Mouse (Mus musculus): ENCODE data around the gene Cacul1. TPM values are rescaled to one million over a fixed set of nuclear protein-coding genes. Genes with fewer than 3 reads are reported as not detected.

Cacul1 gene
- polyA plus RNA-seq, 1 experiment from 2014 or later: 25.7 TPM

DNA sequence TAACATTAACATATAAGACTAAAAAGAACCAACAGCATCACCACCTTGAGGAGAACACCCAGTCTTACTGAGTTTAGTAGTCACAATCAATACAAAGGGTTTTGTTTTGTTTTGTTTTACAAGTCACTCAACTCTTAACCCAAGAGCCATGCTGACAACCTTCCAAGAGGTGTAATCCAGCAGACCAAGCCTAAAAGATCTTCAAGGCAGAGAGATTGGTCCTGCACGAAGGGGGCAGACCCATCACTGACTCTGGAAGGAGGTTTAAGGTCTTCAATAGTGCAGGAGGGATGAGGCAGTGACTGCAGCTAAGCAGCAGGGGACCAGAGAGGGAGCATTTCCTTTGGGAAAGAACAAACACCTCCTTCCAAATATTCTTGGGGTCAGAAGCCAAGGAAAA, 55.7 kb downstream of the Cacul1 start:
- H3K9me3 ChIP-seq: no peaks in the 10 kb centered on the region
- no peak for ATAC-seq
- H3K4me1 ChIP-seq (replicated peaks): no peaks in the 10 kb centered on the region
- H3K27ac ChIP-seq: no peak overlapping the region
- WGBS: 82% methylated on average over 1 of the region's 1 CpGs
- no peak overlapping the region for H3K4me3 ChIP-seq (replicated peaks)
- no peaks in the 10 kb centered on the region for H3K27me3 ChIP-seq (replicated peaks)
- peaks cover 3% of the 10 kb centered on the region; the same call in 1 of the 2 replicates for H3K36me3 ChIP-seq
- no peak overlapping the region for H3K4me2 ChIP-seq (replicated peaks)
- no peak overlapping the region for H3K9ac ChIP-seq

DNA sequence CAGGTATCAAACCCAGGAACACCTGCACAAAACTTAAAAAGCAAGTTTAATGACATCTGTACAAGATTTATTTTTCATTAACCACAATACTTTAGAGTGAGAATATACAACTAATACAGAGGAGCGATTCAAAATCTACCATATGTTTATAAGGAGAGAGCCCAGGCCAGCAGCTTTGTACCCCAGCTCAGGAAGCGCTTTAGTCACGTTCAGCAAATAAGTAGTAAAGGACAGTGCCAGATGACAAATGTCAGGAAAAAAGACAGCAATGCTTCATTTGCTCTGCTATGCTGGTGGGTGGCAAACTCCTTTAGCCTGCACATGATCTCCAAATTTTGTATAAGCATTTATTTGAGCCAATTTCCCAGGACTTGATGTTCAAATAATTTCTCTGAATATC, 56.1 kb downstream of the Cacul1 start:
- H3K4me1 ChIP-seq (replicated peaks): no peaks in the 10 kb centered on the region
- no peaks in the 10 kb centered on the region for H3K27me3 ChIP-seq (replicated peaks)
- no peak overlapping the region for H3K4me2 ChIP-seq (replicated peaks)
- H3K27ac ChIP-seq: no peak overlapping the region
- H3K36me3 ChIP-seq: peaks cover 3% of the 10 kb centered on the region; the same call in 1 of the 2 replicates
- H3K9ac ChIP-seq: no peak overlapping the region
- WGBS: 65% methylated on average over 3 of the region's 3 CpGs
- no peak overlapping the region for H3K4me3 ChIP-seq (replicated peaks)
- no peaks in the 10 kb centered on the region for H3K9me3 ChIP-seq
- no peak for ATAC-seq

DNA sequence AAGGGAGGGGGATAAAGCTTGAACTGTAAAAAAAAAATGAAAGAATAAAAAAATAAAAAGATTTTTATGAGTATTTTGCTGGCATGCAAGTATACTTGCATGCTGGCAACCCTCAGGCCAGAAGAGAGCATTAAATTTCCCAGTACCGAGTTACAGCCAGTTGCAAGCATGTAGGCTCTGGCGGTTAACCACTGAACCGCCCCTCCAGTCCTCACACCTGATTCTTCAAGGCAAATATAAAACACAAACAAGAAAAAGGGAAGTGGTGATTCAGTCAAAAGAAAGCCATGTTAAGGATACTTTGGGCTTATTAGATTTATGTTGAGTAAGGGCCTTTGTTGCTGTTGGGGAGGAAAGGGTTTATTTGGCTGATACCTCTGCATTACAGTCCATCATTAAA, 60.7 kb downstream of the Cacul1 start:
- no peak for ATAC-seq
- Histone ChIP-seq H3K9me3 (no peaks in the 10 kb centered on the region), H3K9ac (no peak overlapping the region), H3K4me1 (replicated peaks) (no peaks in the 10 kb centered on the region), H3K27ac (no peak overlapping the region), H3K4me2 (replicated peaks) (no peak overlapping the region), H3K27me3 (replicated peaks) (no peaks in the 10 kb centered on the region), H3K4me3 (replicated peaks) (no peak overlapping the region), H3K36me3 (no peaks in the 10 kb centered on the region)
- 88% methylated on average over 3 of the region's 3 CpGs for WGBS

DNA sequence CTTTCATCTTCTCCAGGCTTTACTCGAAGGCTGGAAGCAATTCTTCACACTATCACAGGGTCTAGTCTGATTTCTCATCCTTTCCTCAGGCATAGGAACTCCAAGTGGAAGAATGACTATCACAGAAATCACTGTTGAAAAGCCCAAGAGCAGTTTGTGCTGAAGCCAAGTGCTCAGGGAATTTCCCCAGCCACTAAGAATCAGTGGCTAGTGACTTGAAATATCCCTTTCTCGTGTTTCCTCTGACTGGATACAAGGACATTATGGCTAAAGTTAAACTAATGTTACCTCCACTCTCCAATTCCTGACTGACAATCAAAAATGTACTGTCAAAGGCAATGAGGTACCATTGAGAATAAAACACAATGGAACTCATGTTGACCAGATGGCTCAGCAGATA, 65.8 kb downstream of the Cacul1 start:
- H3K4me2 ChIP-seq (replicated peaks): no peak overlapping the region
- WGBS: 63% methylated on average over 2 of the region's 2 CpGs

DNA sequence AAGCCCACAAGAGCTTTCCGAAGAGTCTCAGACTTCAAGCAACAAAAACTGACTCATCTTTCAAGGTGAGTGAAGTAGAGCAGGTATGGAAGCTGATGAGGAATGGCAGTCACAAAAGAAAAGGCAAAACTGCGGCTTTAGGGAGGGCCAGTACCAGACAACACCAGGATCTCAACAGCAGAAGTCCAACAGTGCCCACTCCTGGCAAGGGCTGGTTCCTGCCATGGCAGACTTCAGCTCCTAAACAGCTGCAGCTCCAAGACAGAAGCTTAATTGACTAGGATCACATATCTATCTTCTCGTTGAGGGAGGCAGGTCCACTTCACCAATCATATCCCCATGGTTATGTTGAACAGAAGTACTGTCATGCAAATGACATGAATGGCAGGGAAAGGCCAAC, 67.4 kb downstream of the Cacul1 start:
- Histone ChIP-seq H3K4me3 (replicated peaks) (no peak overlapping the region), H3K4me2 (replicated peaks) (no peak overlapping the region), H3K36me3 (no peaks in the 10 kb centered on the region), H3K27me3 (replicated peaks) (no peaks in the 10 kb centered on the region), H3K9me3 (no peaks in the 10 kb centered on the region), H3K27ac (no peak overlapping the region), H3K4me1 (replicated peaks) (no peaks in the 10 kb centered on the region), H3K9ac (no peak overlapping the region)
- WGBS: 51% methylated on average over 3 of the region's 3 CpGs
- ATAC-seq: no peak

More for the DNA sequence above, 65.8 kb downstream of the Cacul1 start:
- Histone ChIP-seq H3K4me1 (replicated peaks) (no peaks in the 10 kb centered on the region), H3K9ac (no peak overlapping the region), H3K27me3 (replicated peaks) (no peaks in the 10 kb centered on the region), H3K36me3 (no peaks in the 10 kb centered on the region), H3K27ac (no peak overlapping the region), H3K9me3 (no peaks in the 10 kb centered on the region), H3K4me3 (replicated peaks) (no peak overlapping the region)
- no peak for ATAC-seq

DNA sequence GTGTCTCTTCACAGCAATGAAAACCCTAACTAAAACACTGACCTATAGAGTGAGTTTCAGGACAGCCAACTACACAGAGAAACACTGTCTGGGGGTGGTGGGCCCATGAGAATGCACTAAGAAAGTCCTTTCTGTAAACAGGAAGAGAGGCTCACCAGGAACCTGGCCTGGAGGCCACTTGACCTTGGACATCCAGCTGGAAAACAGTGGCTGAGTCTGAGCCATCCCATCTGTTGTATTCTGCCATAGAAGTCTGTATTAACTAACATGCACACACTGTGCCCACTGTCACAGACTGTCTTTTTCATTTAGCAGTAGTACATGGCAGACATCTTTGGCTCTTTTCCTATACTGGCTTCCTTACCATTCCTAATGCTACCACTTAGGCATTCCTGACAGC, 80.6 kb downstream of the Cacul1 start:
- no peak overlapping the region for H3K9ac ChIP-seq
- ATAC-seq: no peak
- H3K27ac ChIP-seq: no peak overlapping the region
- H3K4me2 ChIP-seq (replicated peaks): no peak overlapping the region
- no peaks in the 10 kb centered on the region for H3K27me3 ChIP-seq (replicated peaks)
- no peaks in the 10 kb centered on the region for H3K36me3 ChIP-seq
- H3K4me1 ChIP-seq (replicated peaks): no peaks in the 10 kb centered on the region
- no peak overlapping the region for H3K4me3 ChIP-seq (replicated peaks)
- no peaks in the 10 kb centered on the region for H3K9me3 ChIP-seq

DNA sequence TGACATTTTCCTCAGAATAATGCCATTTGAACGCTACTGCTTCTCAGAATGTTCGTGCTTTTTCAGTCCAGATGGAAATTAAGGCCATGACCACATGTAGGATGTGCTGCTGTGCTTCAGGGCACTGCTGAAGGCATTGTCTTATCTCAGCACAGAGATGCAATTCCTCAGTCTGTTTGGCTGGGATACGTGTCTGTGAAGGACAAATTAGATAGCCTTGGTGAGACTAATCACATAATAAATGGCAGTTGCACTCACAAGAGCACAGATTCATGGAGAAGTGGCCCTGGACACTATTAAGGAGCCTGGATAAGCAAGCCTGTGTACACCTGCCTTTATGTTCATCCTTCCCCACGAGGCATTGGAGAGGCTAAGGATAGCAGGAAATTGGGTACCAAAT, 83.7 kb downstream of the Cacul1 start:
- no peak overlapping the region for H3K9ac ChIP-seq
- no peaks in the 10 kb centered on the region for H3K27me3 ChIP-seq (replicated peaks)
- H3K4me1 ChIP-seq (replicated peaks): no peaks in the 10 kb centered on the region
- 72% methylated on average over 4 of the region's 4 CpGs for WGBS
- no peak overlapping the region for H3K4me2 ChIP-seq (replicated peaks)
- ATAC-seq: no peak
- H3K9me3 ChIP-seq: no peaks in the 10 kb centered on the region
- no peak overlapping the region for H3K27ac ChIP-seq
- H3K4me3 ChIP-seq (replicated peaks): no peak overlapping the region
- H3K36me3 ChIP-seq: no peaks in the 10 kb centered on the region

DNA sequence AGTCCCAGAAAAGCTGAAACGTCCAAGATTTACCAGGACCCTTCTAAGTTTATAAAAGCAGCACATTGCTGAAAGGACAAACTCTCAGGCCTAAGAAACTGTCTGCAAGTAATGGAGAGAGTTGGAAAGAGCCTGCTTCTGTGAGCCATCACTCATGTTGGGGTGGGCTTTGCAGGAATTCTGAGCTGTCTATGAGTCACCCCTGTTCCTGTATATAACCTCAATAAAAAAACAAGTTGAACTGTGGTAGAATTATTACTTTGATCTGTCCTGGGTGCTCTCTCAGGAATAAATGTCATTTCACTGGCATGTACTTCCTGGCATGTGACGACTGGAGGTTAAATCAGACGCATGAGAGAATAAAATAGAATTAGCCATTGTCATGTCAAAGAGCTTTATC, 85.1 kb downstream of the Cacul1 start:
- Histone ChIP-seq H3K27me3 (replicated peaks) (no peaks in the 10 kb centered on the region), H3K27ac (no peak overlapping the region), H3K4me1 (replicated peaks) (no peaks in the 10 kb centered on the region), H3K9me3 (no peaks in the 10 kb centered on the region), H3K36me3 (no peaks in the 10 kb centered on the region), H3K9ac (no peak overlapping the region), H3K4me3 (replicated peaks) (no peak overlapping the region), H3K4me2 (replicated peaks) (no peak overlapping the region)
- 44% methylated on average over 3 of the region's 3 CpGs for WGBS
- ATAC-seq: no peak

DNA sequence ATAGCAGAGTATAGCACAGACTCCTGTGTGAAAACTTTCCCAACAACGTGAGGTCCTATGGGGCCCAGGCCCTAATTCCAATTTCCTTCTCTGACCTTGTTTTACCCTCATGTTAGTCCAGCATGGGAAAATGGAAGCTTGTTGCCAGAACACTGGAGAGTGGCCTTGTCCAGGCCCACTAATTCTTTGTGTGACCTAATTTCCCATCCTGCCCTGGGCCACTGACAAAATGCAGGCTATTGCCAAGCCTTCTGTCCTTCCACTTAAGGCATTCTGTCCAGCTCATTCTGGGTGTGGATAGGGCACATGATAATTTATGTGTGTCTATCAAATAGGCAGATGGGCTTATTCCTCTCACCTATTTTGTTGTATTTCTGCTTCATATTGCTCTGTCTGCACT, 91.3 kb downstream of the Cacul1 start:
- no peak overlapping the region for H3K4me2 ChIP-seq (replicated peaks)
- ATAC-seq: no peak
- H3K36me3 ChIP-seq: no peaks in the 10 kb centered on the region
- 92% methylated on average over 1 of the region's 1 CpGs for WGBS
- no peak overlapping the region for H3K4me3 ChIP-seq (replicated peaks)
- no peaks in the 10 kb centered on the region for H3K4me1 ChIP-seq (replicated peaks)
- H3K9ac ChIP-seq: no peak overlapping the region
- no peaks in the 10 kb centered on the region for H3K27me3 ChIP-seq (replicated peaks)
- no peaks in the 10 kb centered on the region for H3K9me3 ChIP-seq
- H3K27ac ChIP-seq: no peak overlapping the region

DNA sequence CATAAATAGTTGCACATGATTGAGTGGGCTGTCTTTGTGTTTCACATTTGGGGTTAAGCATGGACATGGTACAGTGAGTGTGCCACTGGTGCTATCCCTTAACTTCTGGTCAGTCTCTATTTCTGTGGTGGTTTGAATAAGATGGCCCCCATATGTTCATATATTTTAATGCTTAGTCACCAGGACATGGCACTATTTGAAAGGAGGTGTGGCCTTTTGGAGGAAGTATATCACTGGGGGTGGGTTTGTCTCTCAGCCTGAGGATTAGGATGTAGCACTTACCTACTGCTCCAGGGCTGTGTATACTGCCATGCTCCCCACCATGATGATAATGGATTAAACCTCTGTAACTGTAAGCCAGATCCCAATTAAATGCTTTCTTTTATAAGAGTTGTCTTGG, 95.6 kb downstream of the Cacul1 start:
- Histone ChIP-seq H3K9ac (no peak overlapping the region), H3K27me3 (replicated peaks) (0 out of 2 replicates have a peak, but pooled peaks cover 4% of the 10 kb centered on the region), H3K4me2 (replicated peaks) (no peak overlapping the region), H3K27ac (no peak overlapping the region), H3K9me3 (no peaks in the 10 kb centered on the region), H3K36me3 (no peaks in the 10 kb centered on the region), H3K4me3 (replicated peaks) (no peak overlapping the region), H3K4me1 (replicated peaks) (no peaks in the 10 kb centered on the region)
- no peak for ATAC-seq

DNA sequence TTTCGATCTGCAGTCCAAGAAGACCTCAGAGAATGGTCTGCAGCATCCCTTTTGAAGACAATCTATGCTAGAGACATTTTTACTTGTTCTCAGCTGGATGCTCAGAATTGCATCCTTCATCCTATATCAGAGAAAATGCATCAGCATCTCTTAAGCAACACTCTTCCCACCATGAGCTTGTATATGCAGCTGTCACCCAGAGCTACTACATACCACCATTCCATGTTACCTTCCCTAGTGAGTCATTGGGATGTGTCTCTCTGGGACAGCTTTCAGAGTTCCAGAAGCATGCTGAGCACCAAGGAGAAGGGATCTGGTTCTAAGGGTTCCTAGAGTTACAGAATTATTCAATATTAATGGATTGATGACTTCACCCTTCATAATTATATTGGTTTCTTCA, 102.0 kb downstream of the Cacul1 start:
- Histone ChIP-seq H3K36me3 (no peaks in the 10 kb centered on the region), H3K4me1 (replicated peaks) (no peaks in the 10 kb centered on the region), H3K4me2 (replicated peaks) (no peak overlapping the region), H3K27me3 (replicated peaks) (0 out of 2 replicates have a peak, but pooled peaks cover 4% of the 10 kb centered on the region), H3K9ac (no peak overlapping the region), H3K27ac (no peak overlapping the region), H3K9me3 (no peaks in the 10 kb centered on the region), H3K4me3 (replicated peaks) (no peak overlapping the region)
- ATAC-seq: no peak
- 47% methylated on average over 1 of the region's 1 CpGs for WGBS

DNA sequence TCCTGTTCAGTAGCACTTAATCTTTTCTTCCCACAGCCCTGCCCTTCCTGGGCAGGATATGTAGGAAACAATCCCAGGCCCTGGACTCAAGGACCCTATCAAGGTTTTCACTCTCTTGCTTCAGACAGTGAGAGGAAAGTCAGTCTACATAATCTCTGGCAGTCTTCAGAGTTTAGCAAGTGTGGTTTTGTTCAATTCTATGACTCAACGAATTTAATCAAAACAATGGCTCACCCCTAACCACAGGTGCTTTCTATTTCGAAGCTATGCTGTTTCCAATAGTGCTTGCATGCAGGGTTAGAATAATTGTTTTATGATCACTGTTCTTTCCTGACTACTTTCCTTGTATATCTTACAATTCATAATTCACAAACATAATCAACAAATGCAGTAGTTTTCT, 103.0 kb downstream of the Cacul1 start:
- Histone ChIP-seq H3K4me3 (replicated peaks) (no peak overlapping the region), H3K4me2 (replicated peaks) (no peak overlapping the region), H3K9me3 (no peaks in the 10 kb centered on the region), H3K36me3 (no peaks in the 10 kb centered on the region), H3K9ac (no peak overlapping the region), H3K4me1 (replicated peaks) (no peaks in the 10 kb centered on the region), H3K27ac (no peak overlapping the region), H3K27me3 (replicated peaks) (no peaks in the 10 kb centered on the region)
- no peak for ATAC-seq
- 50% methylated on average over 2 of the region's 2 CpGs for WGBS

Data from intestine, embryonic 15.5 days (tissue).